Mouse (Mus musculus): ENCODE results near the gene Uimc1. TPM values are rescaled to one million over a fixed set of nuclear protein-coding genes. Genes with fewer than 3 reads are reported as not detected.

Gene Uimc1
- total and polyA plus RNA-seq, 3 experiments: 32.5 to 143 TPM; not detected in 1

DNA sequence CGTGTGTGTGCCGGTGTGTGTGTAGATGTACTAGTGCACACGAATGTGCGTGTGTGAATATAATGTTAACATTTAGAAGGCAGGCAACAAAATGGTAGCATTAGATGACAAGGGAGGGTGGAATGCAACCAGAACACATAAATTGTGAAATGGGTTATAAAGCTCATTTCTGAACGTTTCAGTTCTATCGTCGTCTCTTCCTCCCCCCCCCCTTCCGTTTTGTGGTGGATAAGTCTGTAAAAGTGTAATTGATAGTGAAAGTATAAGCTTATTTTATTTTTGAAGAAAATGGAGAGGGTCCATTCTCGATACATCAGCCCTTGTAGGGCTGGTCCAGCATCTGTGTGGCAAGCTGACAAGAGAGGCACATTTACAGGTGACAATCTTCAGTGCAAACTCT lies 81.4 kb downstream of the Uimc1 start:
- H3K9me3 ChIP-seq (replicated peaks; ENCODE audit: insufficient read depth, low read length): no peaks in the 10 kb centered on the region
- no peaks in the 10 kb centered on the region for H3K4me1 ChIP-seq (ENCODE audit: control insufficient read depth in 1 of 2, insufficient read depth in 2 of 2, low read length in 2 of 2)
- H3K27ac ChIP-seq (ENCODE audit: control insufficient read depth, low read depth, low read length): no peak overlapping the region
- DNase-seq (ENCODE audit: low read depth, low spot score): no peak
- no peak overlapping the region for H3K4me3 ChIP-seq (ENCODE audit: control insufficient read depth in 1 of 2, insufficient read depth in 1 of 2, low read depth in 2 of 2, low read length in 2 of 2)
- TF ChIP-seq UBTF (IDR thresholded peaks at IDR 0.05; ENCODE audit: borderline replicate concordance, insufficient read depth, low read depth, low read length): no peak
- TF ChIP-seq POLR2AphosphoS5 (IDR thresholded peaks at IDR 0.05; ENCODE audit: borderline replicate concordance, low read depth, low read length): no peak
- TF ChIP-seq MAX (IDR thresholded peaks at IDR 0.05; ENCODE audit: low read length): no peak
- no peak for TF ChIP-seq MYC (IDR thresholded peaks at IDR 0.05; ENCODE audit: low read depth, low read length)
- no peak for TF ChIP-seq KAT2A (conservative IDR thresholded peaks at IDR 0.05; ENCODE audit: low read depth, low read length)
- no peak for TF ChIP-seq CHD1 (IDR thresholded peaks at IDR 0.05; ENCODE audit: low read depth, low read length)
- H3K9ac ChIP-seq (ENCODE audit: control insufficient read depth, low read depth, low read length, poor library complexity, severe bottlenecking): no peak overlapping the region
- no peaks in the 10 kb centered on the region for H3K79me2 ChIP-seq (ENCODE audit: control insufficient read depth, insufficient read depth, low read length, poor library complexity)
- no peaks in the 10 kb centered on the region for H3K27me3 ChIP-seq (ENCODE audit: control insufficient read depth in 1 of 2, insufficient read depth in 2 of 2, low read length in 2 of 2)
- H3K36me3 ChIP-seq (ENCODE audit: control insufficient read depth in 1 of 2, insufficient read depth in 2 of 2, low read length in 2 of 2): no peaks in the 10 kb centered on the region

DNA sequence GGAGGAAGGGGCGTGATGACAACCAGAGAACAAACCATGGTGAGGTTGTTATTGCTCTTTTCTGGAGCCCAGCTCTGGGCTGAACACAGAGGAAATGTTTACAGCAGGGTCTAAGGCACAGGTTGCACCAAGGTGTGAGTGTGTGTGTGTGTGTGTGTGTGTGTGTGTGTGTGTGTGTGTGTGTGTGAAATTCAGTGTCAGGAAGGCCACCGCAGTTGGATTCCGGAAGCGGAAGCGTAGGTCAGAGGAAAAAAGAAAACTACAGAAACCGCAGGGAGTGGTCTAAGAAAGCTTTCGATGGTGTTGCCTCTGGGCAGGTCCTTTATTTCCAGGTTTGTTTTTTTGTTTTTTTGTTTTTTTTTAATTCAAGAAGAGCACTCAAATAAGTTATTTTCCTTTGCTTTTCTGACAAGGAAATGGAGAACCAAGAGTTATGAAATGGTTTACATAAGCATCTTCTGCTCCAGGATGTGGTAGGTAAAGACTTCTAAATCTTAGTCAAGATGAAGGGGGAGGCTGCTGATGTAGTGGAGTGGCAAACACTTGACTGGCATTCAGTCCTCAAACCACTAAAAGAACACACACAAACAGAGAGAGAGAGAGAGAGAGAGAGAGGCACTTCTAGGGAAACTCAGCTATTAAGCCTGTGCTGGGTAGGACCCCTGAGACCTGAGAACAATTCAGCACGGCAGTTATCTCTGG lies 82.1 kb downstream of the Uimc1 start:
- Histone ChIP-seq H3K9ac (ENCODE audit: control insufficient read depth, low read depth, low read length, poor library complexity, severe bottlenecking) (no peak overlapping the region), H3K9me3 (replicated peaks; ENCODE audit: insufficient read depth, low read length) (no peaks in the 10 kb centered on the region), H3K27me3 (ENCODE audit: control insufficient read depth in 1 of 2, insufficient read depth in 2 of 2, low read length in 2 of 2) (no peaks in the 10 kb centered on the region), H3K36me3 (ENCODE audit: control insufficient read depth in 1 of 2, insufficient read depth in 2 of 2, low read length in 2 of 2) (no peaks in the 10 kb centered on the region), H3K4me3 (ENCODE audit: control insufficient read depth in 1 of 2, insufficient read depth in 1 of 2, low read depth in 2 of 2, low read length in 2 of 2) (no peak overlapping the region), H3K27ac (ENCODE audit: control insufficient read depth, low read depth, low read length) (no peak overlapping the region), H3K79me2 (ENCODE audit: control insufficient read depth, insufficient read depth, low read length, poor library complexity) (no peaks in the 10 kb centered on the region), H3K4me1 (ENCODE audit: control insufficient read depth in 1 of 2, insufficient read depth in 2 of 2, low read length in 2 of 2) (no peaks in the 10 kb centered on the region)
- TF ChIP-seq ELF1 (IDR thresholded peaks at IDR 0.05; ENCODE audit: low read depth, low read length) (no peak), MXI1 (IDR thresholded peaks at IDR 0.05; ENCODE audit: low read depth, low read length) (no peak), MAZ (IDR thresholded peaks at IDR 0.05; ENCODE audit: low read depth, low read length) (no peak), RAD21 (IDR thresholded peaks at IDR 0.05; ENCODE audit: low read depth, low read length) (no peak), ZMIZ1 (IDR thresholded peaks at IDR 0.05; ENCODE audit: low read depth, low read length) (no peak), CHD1 (IDR thresholded peaks at IDR 0.05; ENCODE audit: low read depth, low read length) (no peak), POLR2AphosphoS5 (IDR thresholded peaks at IDR 0.05; ENCODE audit: borderline replicate concordance, low read depth, low read length) (no peak), SIN3A (IDR thresholded peaks at IDR 0.05; ENCODE audit: low read length) (no peak), CTCF (IDR thresholded peaks at IDR 0.05 in 2 of 3, conservative IDR thresholded peaks at IDR 0.05 in 1 of 3; ENCODE audit: control insufficient read depth in 1 of 3, insufficient read depth in 1 of 3, low read depth in 2 of 3, low read length in 3 of 3, poor library complexity in 1 of 3, severe bottlenecking in 1 of 3) (no peak), MEF2A (IDR thresholded peaks at IDR 0.05; ENCODE audit: extremely low read depth, insufficient replicate concordance, low read depth, low read length, poor library complexity, severe bottlenecking) (no peak), JUND (IDR thresholded peaks at IDR 0.05; ENCODE audit: low read depth, low read length) (no peak), HCFC1 (IDR thresholded peaks at IDR 0.05; ENCODE audit: low read depth, low read length) (no peak)
- DNase-seq (ENCODE audit: low read depth, low spot score): no peak
